Mouse (Mus musculus) olfactory bulb, adult 2 months (tissue): ENCODE data around the gene Eif6.

Experiments
- CTCF ChIP-seq: fragments of 200-500 bp; IDR thresholded peaks from 2 replicates; pipeline ENCODE4 v1.5.1; 2012; ENCODE audit warnings: low read depth, mild to moderate bottlenecking, low read length, moderate library complexity; ENCODE audit not compliant: insufficient read depth
- POLR2A ChIP-seq: fragments of 200-500 bp; IDR thresholded peaks from 2 replicates; pipeline ENCODE4 v1.6.1; 2012; ENCODE audit warnings: mild to moderate bottlenecking, low read depth, low read length, moderate library complexity; ENCODE audit not compliant: insufficient read depth

- TF ChIP-seq CTCF (no peak), POLR2A (no peak)
Observed at GRCm38 (mm10) chr2:155806548-155806947, 20.2 kb downstream of the Eif6 start.
